Mouse (Mus musculus): ENCODE data around the gene Gm10961.

The Gm10961 gene

DNA sequence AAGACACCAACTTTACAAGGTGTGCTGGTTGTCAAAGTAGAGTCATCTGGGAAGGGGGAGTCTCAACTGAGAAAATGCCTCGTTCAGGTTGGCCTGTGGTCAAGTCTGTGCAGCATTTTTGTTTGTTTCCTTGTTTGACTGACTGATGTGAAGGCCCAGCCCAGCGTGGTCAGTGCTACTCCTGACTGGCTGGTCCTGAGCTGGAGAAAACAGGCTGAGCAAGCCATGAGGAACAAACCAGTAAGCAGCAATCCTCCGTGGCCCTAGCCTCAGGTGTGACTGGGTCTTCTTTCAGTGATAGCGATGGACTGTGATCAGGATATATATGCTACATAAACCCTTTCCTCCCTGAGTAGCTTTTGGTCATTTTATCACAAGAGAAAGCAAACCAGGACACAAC, 25.8 kb downstream of the Gm10961 start:
- no peak for DNase-seq (ENCODE audit: low spot score in 2 of 2)

DNA sequence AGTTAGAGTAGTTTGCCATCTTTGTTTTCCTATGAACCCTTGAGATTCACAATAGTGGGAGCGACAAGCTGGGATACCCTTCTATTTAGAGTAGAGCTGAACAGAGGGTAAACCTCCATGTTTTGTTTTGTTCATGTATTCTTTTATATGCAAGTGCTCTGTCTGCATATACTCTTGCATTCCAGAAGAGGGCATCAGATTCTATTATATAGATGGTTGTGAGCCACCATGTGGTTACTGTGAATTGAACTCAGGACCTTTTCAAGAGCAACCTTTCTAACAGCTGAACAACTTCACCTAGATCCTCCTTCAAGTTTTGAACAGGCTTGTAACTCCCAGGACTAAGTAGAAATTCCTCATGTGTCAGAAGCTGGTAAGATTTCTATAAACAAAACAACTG, 27.9 kb downstream of the Gm10961 start:
- DNase-seq (ENCODE audit: low spot score in 2 of 2) = no peak

DNA sequence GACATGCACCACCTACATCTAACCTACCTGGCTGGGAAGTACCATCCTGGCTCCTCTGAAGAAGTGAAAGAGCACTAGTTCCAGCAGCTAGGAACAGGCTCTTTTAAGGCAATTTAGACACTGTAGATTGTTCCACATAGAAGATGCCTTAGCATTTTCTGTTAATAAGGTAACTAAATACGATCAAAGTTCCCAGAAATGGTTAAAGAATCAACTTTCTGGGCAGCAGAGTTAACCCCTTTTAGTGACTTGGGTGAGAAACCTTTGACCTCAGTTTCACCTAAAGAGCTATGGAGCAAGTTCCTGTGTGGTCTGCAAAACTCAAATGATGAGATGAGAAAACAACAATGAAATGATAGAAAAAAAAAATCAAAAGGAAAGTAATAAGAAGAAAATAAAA, 33.5 kb downstream of the Gm10961 start:
- no peak for DNase-seq (ENCODE audit: low spot score in 2 of 2)

DNA sequence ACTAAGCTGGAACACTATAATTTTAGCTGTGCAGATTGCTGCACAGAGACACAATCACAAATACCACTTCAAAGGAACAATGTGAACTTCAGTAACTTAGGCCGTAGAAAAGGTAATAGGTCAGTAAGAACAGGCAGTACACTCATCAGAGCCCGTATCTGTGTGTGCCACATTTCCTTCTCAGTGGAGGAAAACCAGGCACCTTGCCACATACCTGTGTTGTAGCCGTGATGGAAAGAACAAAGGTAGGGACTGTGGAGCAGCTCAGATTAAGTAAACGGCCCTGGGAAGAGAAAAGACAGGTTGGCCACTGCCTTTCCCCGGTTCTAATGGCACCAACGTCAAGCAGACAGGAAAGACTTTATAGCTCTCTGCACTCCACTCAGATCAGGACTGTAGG, 36.3 kb downstream of the Gm10961 start:
- DNase-seq (ENCODE audit: low spot score in 2 of 2) = no peak

DNA sequence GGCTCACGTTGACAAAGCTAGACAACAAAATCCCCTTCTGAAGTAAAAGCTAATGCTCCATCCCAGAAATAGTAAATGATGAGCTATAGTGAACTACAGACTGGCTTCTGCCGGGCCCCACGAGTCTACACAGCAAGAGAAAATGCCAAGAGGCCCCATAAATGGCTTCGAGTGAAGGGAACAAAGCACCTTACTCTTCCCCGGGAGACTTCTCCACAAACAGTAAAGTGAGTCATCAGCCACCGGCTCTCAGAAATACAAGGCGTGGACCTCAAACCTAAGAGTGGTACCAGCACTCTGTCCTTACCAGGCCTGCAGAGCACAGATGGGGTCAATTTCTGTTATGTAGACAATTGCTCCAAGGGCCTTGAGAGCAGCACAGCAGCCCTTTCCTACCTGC, 37.7 kb downstream of the Gm10961 start:
- no peak for DNase-seq (ENCODE audit: low spot score in 2 of 2)

DNA sequence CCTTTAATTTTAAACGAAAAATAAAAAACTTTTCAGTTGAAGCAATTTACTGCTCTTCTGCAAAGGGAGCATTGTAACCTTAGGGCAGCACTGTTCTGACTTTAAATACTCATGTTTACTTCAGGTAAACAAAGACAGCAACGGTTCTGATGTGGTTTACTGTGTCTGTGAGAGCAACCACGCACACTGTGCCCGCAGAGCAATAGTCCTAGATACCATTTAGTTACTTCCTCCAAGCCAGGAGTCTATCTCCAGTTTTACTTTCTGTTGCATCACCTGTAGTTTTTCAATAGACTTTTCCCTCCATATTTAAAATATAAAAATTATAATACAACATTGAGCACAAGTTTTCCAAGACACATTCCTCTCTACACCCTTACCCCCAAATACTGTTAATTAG, 39.4 kb downstream of the Gm10961 start:
- DNase-seq (ENCODE audit: low spot score in 2 of 2) = no peak

DNA sequence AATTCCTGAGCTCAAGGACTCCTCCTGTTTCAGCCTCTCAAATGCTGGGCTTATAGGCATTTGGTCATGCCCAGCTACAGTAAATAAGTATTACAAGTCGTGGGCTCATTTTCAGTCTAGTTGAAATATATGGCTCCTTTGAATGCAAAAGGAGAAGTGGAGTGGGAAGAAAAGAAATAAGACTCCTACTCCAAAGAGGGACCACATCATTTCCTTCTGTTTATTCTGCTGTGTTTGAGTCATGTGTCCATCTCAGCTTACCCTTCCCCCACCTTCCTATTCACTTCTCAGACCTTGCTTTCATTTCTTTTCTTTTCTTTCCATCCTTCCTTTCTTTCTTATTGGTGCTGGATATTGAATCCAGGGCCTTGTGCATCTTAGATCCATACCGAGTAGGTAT, 40.4 kb downstream of the Gm10961 start:
- no peak for DNase-seq (ENCODE audit: low spot score in 2 of 2)

DNA sequence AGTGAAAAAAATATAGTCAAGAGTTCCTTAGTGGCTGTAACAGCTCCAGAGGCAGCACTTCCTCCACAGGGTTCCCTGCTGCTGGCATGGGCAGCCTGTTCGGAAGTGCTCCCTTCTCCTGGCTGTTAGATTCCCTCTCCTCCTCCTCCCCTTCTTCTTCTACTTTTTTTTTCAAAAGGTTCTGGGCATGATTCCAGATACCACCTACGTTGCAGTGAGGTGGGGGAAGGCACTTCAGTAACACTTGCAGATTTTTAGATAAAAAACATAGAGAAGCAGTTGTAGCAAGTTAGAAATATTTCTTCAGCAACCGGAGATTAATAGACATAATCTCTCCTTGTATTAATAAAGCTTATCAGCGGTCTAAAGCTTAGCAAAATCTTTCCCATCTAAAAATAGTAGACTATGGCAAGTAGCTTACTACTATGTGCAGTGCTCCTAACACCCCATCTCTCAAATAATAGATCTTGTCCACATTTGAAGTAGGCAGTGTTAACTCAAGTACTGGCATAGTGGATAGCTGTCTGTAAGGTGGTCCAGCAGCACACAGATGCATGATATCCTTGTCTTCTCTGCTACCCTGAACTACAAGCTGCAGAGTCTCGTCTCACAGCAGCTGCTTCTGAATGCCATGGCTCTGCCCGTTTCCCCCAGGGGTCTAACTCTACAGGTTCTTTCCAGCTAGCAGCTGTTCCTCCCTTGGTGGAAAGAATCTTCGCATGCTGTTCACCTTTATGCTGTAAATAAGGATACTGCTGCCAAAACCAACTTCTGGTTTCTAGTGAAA, 49.9 kb downstream of the Gm10961 start:
- peak; percentile 28 to 43 for DNase-seq (ENCODE audit: low spot score in 2 of 2)
